Mouse (Mus musculus) E14TG2a.4 (cell line): ENCODE data around the gene Celsr2.

Experiments used
- CTCF ChIP-seq: conservative IDR thresholded peaks from 2 replicates; pipeline ENCODE4 v1.5.1; 2014; ENCODE audit warnings: low read length
- NANOG ChIP-seq: IDR thresholded peaks from 2 replicates; pipeline ENCODE4 v1.6.1; 2014; ENCODE audit warnings: borderline replicate concordance, low read length, mixed read lengths

- no peak for TF ChIP-seq CTCF
- TF ChIP-seq NANOG = no peak
Measured at GRCm38 (mm10) chr3:108454172-108454571, 38.8 kb upstream of the Celsr2 start.
